Mouse (Mus musculus) cerebellum, postnatal 25 days (tissue): ENCODE results near the gene Itsn2.
"Not testable (repeated sequence)": the region's sequence is repeated elsewhere in the genome, so short reads cannot be mapped to it uniquely, and the experiment has no call there.

Experiments
- DNase-seq, 2 experiments: peaks; one replicate each; pipeline ENCODE4 v3.0.0; 2021; ENCODE audit warnings: mixed read lengths in 2 of 2

Gene Itsn2

GRCm38 (mm10) chr12:4598666-4599428 is 6.4 kb downstream of the Itsn2 start:
- no peak for DNase-seq

- no peak for DNase-seq
Measured at GRCm38 (mm10) chr12:4599713-4600112, 7.3 kb downstream of the Itsn2 start.

- DNase-seq: no peak
Measured at GRCm38 (mm10) chr12:4606625-4607024, 14.2 kb downstream of the Itsn2 start.

- no peak for DNase-seq
Measured at GRCm38 (mm10) chr12:4614722-4615121, 22.3 kb downstream of the Itsn2 start.

GRCm38 (mm10) chr12:4624201-4624600 is 31.8 kb downstream of the Itsn2 start:
- peak; percentile 8 to 40 for DNase-seq

GRCm38 (mm10) chr12:4632957-4633356 is 40.5 kb downstream of the Itsn2 start:
- no peak for DNase-seq

- no peak for DNase-seq
Measured at GRCm38 (mm10) chr12:4638438-4638837, 46.0 kb downstream of the Itsn2 start.

GRCm38 (mm10) chr12:4640737-4641136 is 48.3 kb downstream of the Itsn2 start:
- DNase-seq: no peak

GRCm38 (mm10) chr12:4656813-4657212 is 64.4 kb downstream of the Itsn2 start:
- no peak for DNase-seq

GRCm38 (mm10) chr12:4664929-4665674 is 72.7 kb downstream of the Itsn2 start:
- no peak for DNase-seq

- DNase-seq: no peak
Measured at GRCm38 (mm10) chr12:4665675-4666037, 73.2 kb downstream of the Itsn2 start.

- DNase-seq: no peak
Measured at GRCm38 (mm10) chr12:4676336-4676735, 83.9 kb downstream of the Itsn2 start.

- no peak for DNase-seq
Measured at GRCm38 (mm10) chr12:4679971-4680370, 87.5 kb downstream of the Itsn2 start.

GRCm38 (mm10) chr12:4685441-4685840 is 93.0 kb downstream of the Itsn2 start:
- no peak for DNase-seq

- DNase-seq: no peak
Measured at GRCm38 (mm10) chr12:4688386-4688785, 95.9 kb downstream of the Itsn2 start.

GRCm38 (mm10) chr12:4689341-4689740 is 96.9 kb downstream of the Itsn2 start:
- no peak for DNase-seq

- DNase-seq: no peak
Measured at GRCm38 (mm10) chr12:4691193-4691592, 98.8 kb downstream of the Itsn2 start.

- no peak for DNase-seq
Measured at GRCm38 (mm10) chr12:4694534-4694933, 102.1 kb downstream of the Itsn2 start.

GRCm38 (mm10) chr12:4705626-4706025 is 113.2 kb downstream of the Itsn2 start:
- not testable (repeated sequence) for DNase-seq

GRCm38 (mm10) chr12:4706175-4706574 is 113.7 kb downstream of the Itsn2 start:
- DNase-seq: no peak

- no peak for DNase-seq
Measured at GRCm38 (mm10) chr12:4706901-4707300, 114.5 kb downstream of the Itsn2 start.

GRCm38 (mm10) chr12:4707488-4708017 is 115.1 kb downstream of the Itsn2 start:
- no peak for DNase-seq

GRCm38 (mm10) chr12:4708296-4708695 is 115.9 kb downstream of the Itsn2 start:
- no peak for DNase-seq
